Mouse (Mus musculus) hindbrain, embryonic 15.5 days (tissue): ENCODE measurements around the gene Sertad4. TPM values are rescaled to one million over a fixed set of nuclear protein-coding genes. Genes with fewer than 3 reads are reported as not detected.
A peak's percentile ranks its signal among the peaks of the same experiment; 100 is the strongest.

Experiments
- ATAC-seq: fragments of 200-750 bp; cut with Nextera tagmentation; 2 replicates; pipeline ENCODE4 v1.8.0; 2017; ENCODE audit warnings: low read depth, moderate number of reproducible peaks, moderate TSS enrichment; ENCODE audit not compliant: low FRiP score
- H3K27ac ChIP-seq: fragments of 300-500 bp; sonication (generic); replicated peaks from 2 replicates; pipeline ENCODE4 v1.5.1; 2015; ENCODE audit warnings: mild to moderate bottlenecking, inconsistent platforms
- H3K27me3 ChIP-seq: fragments of 300-500 bp; sonication (generic); 2 replicates; pipeline ENCODE4 v1.6.1; 2015; ENCODE audit warnings: control low read depth, inconsistent platforms
- H3K36me3 ChIP-seq: fragments of 300-500 bp; sonication (generic); 2 replicates; pipeline ENCODE4 v1.6.1; 2015; ENCODE audit warnings: control low read depth, inconsistent platforms
- H3K4me1 ChIP-seq: fragments of 300-500 bp; sonication (generic); replicated peaks from 2 replicates; pipeline ENCODE4 v1.6.1; 2015; ENCODE audit warnings: control low read depth, inconsistent platforms
- H3K4me2 ChIP-seq: fragments of 300-500 bp; sonication (generic); 2 replicates; pipeline ENCODE4 v1.6.1; 2015; ENCODE audit warnings: moderate library complexity, mild to moderate bottlenecking, inconsistent platforms
- H3K4me3 ChIP-seq: fragments of 300-500 bp; sonication (generic); 2 replicates; pipeline ENCODE4 v1.5.1; 2015; ENCODE audit warnings: mild to moderate bottlenecking, inconsistent platforms
- H3K9ac ChIP-seq: fragments of 300-500 bp; sonication (generic); 2 replicates; pipeline ENCODE4 v1.6.1; 2015; ENCODE audit warnings: inconsistent platforms
- H3K9me3 ChIP-seq: fragments of 300-500 bp; sonication (generic); 2 replicates; pipeline ENCODE4 v1.6.1; 2016; ENCODE audit warnings: control low read depth, inconsistent platforms
- WGBS: fragments of 180-500 bp; shearing (Covaris S2); methylation state at CpG from one replicate; pipeline ENCODE4 v1.1.7; 2015; 5-methylcytosine and 5-hydroxymethylcytosine counted together
- polyA plus RNA-seq: library from polyadenylated mRNA; unstranded; fragments of >200 nt; fragmentation: Nextera tagmentation; extraction: Ambion mirVana; gene quantifications from 2 replicates; pipeline ENCODE4 v1.2.1, GENCODE M21; 2015

Gene Sertad4
- polyA plus RNA-seq, 1 experiment from 2014 or later, result 19.4 TPM

- H3K9ac ChIP-seq, result no peak overlapping the region
- H3K4me3 ChIP-seq, result no peak overlapping the region
- no peak overlapping the region for H3K4me2 ChIP-seq
- H3K9me3 ChIP-seq, result no peaks in the 10 kb centered on the region
- peaks cover 34% of the 10 kb centered on the region for H3K36me3 ChIP-seq
- H3K27me3 ChIP-seq, result no peaks in the 10 kb centered on the region
- 84% methylated on average over 5 of the region's 5 CpGs for WGBS
- no peak for ATAC-seq
- H3K4me1 ChIP-seq, result peaks cover 42% of the 10 kb centered on the region
- no peak overlapping the region for H3K27ac ChIP-seq
These were observed 5.9 kb downstream of the Sertad4 start for GRCm38 (mm10) chr1:192849616-192850015.

GRCm38 (mm10) chr1:192847254-192847653, 8.3 kb downstream of the Sertad4 start:
- no peak for ATAC-seq
- Histone ChIP-seq H3K27ac (no peak overlapping the region), H3K27me3 (no peaks in the 10 kb centered on the region), H3K36me3 (peaks cover 34% of the 10 kb centered on the region), H3K9me3 (no peaks in the 10 kb centered on the region), H3K4me2 (no peak overlapping the region), H3K4me3 (no peak overlapping the region), H3K9ac (no peak overlapping the region), H3K4me1 (peaks cover 18% of the 10 kb centered on the region)
- 18% methylated on average over 3 of the region's 3 CpGs for WGBS

- peaks cover 7% of the 10 kb centered on the region; the same call in 1 of the 2 replicates for H3K36me3 ChIP-seq
- H3K4me3 ChIP-seq, result no peak overlapping the region
- no peaks in the 10 kb centered on the region for H3K4me1 ChIP-seq
- H3K9me3 ChIP-seq, result no peaks in the 10 kb centered on the region
- H3K27ac ChIP-seq, result no peak overlapping the region
- WGBS, result 78% methylated on average over 9 of the region's 9 CpGs
- H3K27me3 ChIP-seq, result no peaks in the 10 kb centered on the region
- no peak for ATAC-seq
- no peak overlapping the region for H3K4me2 ChIP-seq
- H3K9ac ChIP-seq, result no peak overlapping the region
These were observed 14.3 kb downstream of the Sertad4 start for GRCm38 (mm10) chr1:192841094-192841813.

GRCm38 (mm10) chr1:192840655-192841054, 14.9 kb downstream of the Sertad4 start:
- Histone ChIP-seq H3K36me3 (peaks cover 3% of the 10 kb centered on the region; the same call in 1 of the 2 replicates), H3K4me2 (no peak overlapping the region), H3K4me1 (peaks cover 4% of the 10 kb centered on the region; the same call in 1 of the 2 replicates), H3K4me3 (no peak overlapping the region), H3K9me3 (no peaks in the 10 kb centered on the region), H3K27me3 (no peaks in the 10 kb centered on the region), H3K9ac (no peak overlapping the region), H3K27ac (no peak overlapping the region)
- no peak for ATAC-seq
- 82% methylated on average over 2 of the region's 2 CpGs for WGBS

GRCm38 (mm10) chr1:192835211-192835681, 20.3 kb downstream of the Sertad4 start:
- Histone ChIP-seq H3K4me2 (peak overlapping the region; percentile 76), H3K9ac (peak overlapping the region; percentile 47), H3K4me1 (peaks cover 38% of the 10 kb centered on the region), H3K27me3 (0 out of 2 replicates have a peak, but pooled peaks cover 3% of the 10 kb centered on the region), H3K27ac (peak overlapping the region; percentile 89), H3K9me3 (no peaks in the 10 kb centered on the region), H3K36me3 (no peaks in the 10 kb centered on the region), H3K4me3 (peak overlapping the region; percentile 39)
- WGBS, result 1% methylated on average over 18 of the region's 18 CpGs
- ATAC-seq, result peak; percentile 65

GRCm38 (mm10) chr1:192834361-192835210, 21.0 kb downstream of the Sertad4 start:
- H3K27ac ChIP-seq, result peak overlapping the region; percentile 89
- H3K36me3 ChIP-seq, result no peaks in the 10 kb centered on the region
- peak overlapping the region; percentile 47 for H3K9ac ChIP-seq
- peak overlapping the region; percentile 76 for H3K4me2 ChIP-seq
- 1% methylated on average over 63 of the region's 63 CpGs for WGBS
- H3K9me3 ChIP-seq, result no peaks in the 10 kb centered on the region
- peak; percentile 89 for ATAC-seq
- H3K4me3 ChIP-seq, result peak overlapping the region; percentile 39
- H3K4me1 ChIP-seq, result peaks cover 38% of the 10 kb centered on the region
- 0 out of 2 replicates have a peak, but pooled peaks cover 3% of the 10 kb centered on the region for H3K27me3 ChIP-seq

- no peak overlapping the region for H3K9ac ChIP-seq
- H3K9me3 ChIP-seq, result no peaks in the 10 kb centered on the region
- ATAC-seq, result no peak
- peak overlapping the region; percentile 11; the same call in 1 of the 2 replicates for H3K4me2 ChIP-seq
- no peak overlapping the region for H3K4me3 ChIP-seq
- H3K27ac ChIP-seq, result 0 out of 2 replicates have a peak overlapping the region, but pooled peaks have one; percentile 89
- 10% methylated on average over 26 of the region's 26 CpGs for WGBS
- 0 out of 2 replicates have a peak, but pooled peaks cover 3% of the 10 kb centered on the region for H3K27me3 ChIP-seq
- no peaks in the 10 kb centered on the region for H3K36me3 ChIP-seq
- H3K4me1 ChIP-seq, result peaks cover 38% of the 10 kb centered on the region
These were observed 22.0 kb downstream of the Sertad4 start for GRCm38 (mm10) chr1:192833586-192833985.

- H3K9me3 ChIP-seq, result no peaks in the 10 kb centered on the region
- H3K4me1 ChIP-seq, result peaks cover 38% of the 10 kb centered on the region
- no peak overlapping the region for H3K4me3 ChIP-seq
- H3K27ac ChIP-seq, result no peak overlapping the region
- H3K9ac ChIP-seq, result no peak overlapping the region
- 38% methylated on average over 4 of the region's 4 CpGs for WGBS
- no peaks in the 10 kb centered on the region for H3K36me3 ChIP-seq
- no peak for ATAC-seq
- H3K27me3 ChIP-seq, result 0 out of 2 replicates have a peak, but pooled peaks cover 3% of the 10 kb centered on the region
- no peak overlapping the region; the same call in 1 of the 2 replicates for H3K4me2 ChIP-seq
These were observed 22.5 kb downstream of the Sertad4 start for GRCm38 (mm10) chr1:192833097-192833496.

GRCm38 (mm10) chr1:192832338-192832737, 23.2 kb downstream of the Sertad4 start:
- Histone ChIP-seq H3K9ac (no peak overlapping the region), H3K4me3 (no peak overlapping the region), H3K27ac (no peak overlapping the region), H3K36me3 (no peaks in the 10 kb centered on the region), H3K4me2 (no peak overlapping the region), H3K9me3 (no peaks in the 10 kb centered on the region), H3K27me3 (0 out of 2 replicates have a peak, but pooled peaks cover 3% of the 10 kb centered on the region), H3K4me1 (peaks cover 38% of the 10 kb centered on the region)
- ATAC-seq, result no peak
- WGBS, result 58% methylated on average over 2 of the region's 2 CpGs

- Histone ChIP-seq H3K4me1 (peaks cover 32% of the 10 kb centered on the region), H3K4me2 (no peak overlapping the region), H3K9me3 (no peaks in the 10 kb centered on the region), H3K4me3 (no peak overlapping the region), H3K36me3 (no peaks in the 10 kb centered on the region), H3K9ac (no peak overlapping the region), H3K27me3 (0 out of 2 replicates have a peak, but pooled peaks cover 3% of the 10 kb centered on the region), H3K27ac (no peak overlapping the region)
- WGBS, result 12% methylated on average over 6 of the region's 6 CpGs
- no peak for ATAC-seq
These were observed 25.1 kb downstream of the Sertad4 start for GRCm38 (mm10) chr1:192830444-192830843.

- ATAC-seq, result no peak
- 47% methylated on average over 7 of the region's 7 CpGs for WGBS
- peaks cover 17% of the 10 kb centered on the region for H3K4me1 ChIP-seq
- no peak overlapping the region for H3K27ac ChIP-seq
- H3K4me2 ChIP-seq, result no peak overlapping the region
- no peaks in the 10 kb centered on the region for H3K9me3 ChIP-seq
- H3K9ac ChIP-seq, result no peak overlapping the region
- no peaks in the 10 kb centered on the region for H3K36me3 ChIP-seq
- no peak overlapping the region for H3K4me3 ChIP-seq
- 0 out of 2 replicates have a peak, but pooled peaks cover 3% of the 10 kb centered on the region for H3K27me3 ChIP-seq
These were observed 26.6 kb downstream of the Sertad4 start for GRCm38 (mm10) chr1:192828928-192829327.

GRCm38 (mm10) chr1:192827955-192828354, 27.6 kb downstream of the Sertad4 start:
- Histone ChIP-seq H3K4me1 (peaks cover 18% of the 10 kb centered on the region), H3K36me3 (no peaks in the 10 kb centered on the region), H3K9ac (no peak overlapping the region), H3K4me3 (no peak overlapping the region), H3K9me3 (no peaks in the 10 kb centered on the region), H3K27me3 (no peaks in the 10 kb centered on the region), H3K27ac (no peak overlapping the region), H3K4me2 (no peak overlapping the region)
- no peak for ATAC-seq
